In the genomic region with DNA sequence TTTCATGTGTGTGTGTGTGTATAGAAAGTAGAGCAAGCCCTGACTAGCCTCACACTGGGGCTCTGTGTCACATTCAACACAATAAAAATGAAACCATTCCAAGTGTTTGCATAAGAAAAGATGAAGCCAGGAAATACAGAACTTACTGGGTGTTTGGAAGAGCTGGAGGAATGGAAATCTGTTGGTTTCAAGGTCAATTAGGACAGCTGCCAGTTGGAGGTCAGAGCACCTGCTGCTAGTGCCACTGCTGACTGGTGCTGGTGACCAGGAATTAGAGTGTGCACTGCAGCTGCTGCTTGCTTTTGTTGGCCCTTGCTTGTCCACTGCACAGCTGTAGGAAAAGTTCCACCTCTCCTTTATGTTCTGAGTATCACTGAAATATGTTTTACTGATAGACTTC, we compare ENCODE assay signal across 18 mouse cellular contexts.
DNase-seq lines count a peak whose midpoint lies in the region; ATAC-seq and TF ChIP-seq lines count a peak whose summit lies in the region.
"Had no signal": no experiment of that assay in that cellular context is flagged by ENCODE, and none has a peak within 500 bp of the region (broad histone marks: within the 10 kb centered on the region; RNA-seq: fewer than 3 reads in every experiment).

No protein-coding gene starts in this region.

- H3K4me2 ChIP-seq in embryonic facial prominence, embryonic 14.5 days (ENCODE audit: low read depth, low read length): no peak overlapping the region
- H3K4me2 ChIP-seq in myocyte (ENCODE audit: low read depth): peak overlapping the region; percentile 1
- H3K4me2 ChIP-seq: embryonic facial prominence, embryonic 15.5 days; liver, embryonic 11.5 days; lung, embryonic 15.5 days; stomach, embryonic 15.5 days had no signal

- H3K9ac ChIP-seq in embryonic facial prominence, embryonic 14.5 days (ENCODE audit: low read depth, low read length): no peak overlapping the region
- H3K9ac ChIP-seq: embryonic facial prominence, embryonic 15.5 days; lung, embryonic 15.5 days; stomach, embryonic 15.5 days had no signal

- H3ac ChIP-seq in myocyte (ENCODE audit: control insufficient read depth, insufficient read length): no peak overlapping the region

- H3K27ac ChIP-seq in embryonic facial prominence, embryonic 14.5 days (replicated peaks; ENCODE audit: low read depth, low read length): no peak overlapping the region
- no peak overlapping the region for H3K27ac ChIP-seq in embryonic facial prominence, embryonic 10.5 days (replicated peaks)
- no peak overlapping the region for H3K27ac ChIP-seq in kidney, adult 2 months (ENCODE audit: insufficient read depth, low read depth, low read length)
- H3K27ac ChIP-seq: embryonic facial prominence, embryonic 15.5 days; forebrain, embryonic 10.5 days; layer of hippocampus, adult 2 months; lung, embryonic 15.5 days had no signal

- TF ChIP-seq CTCF in kidney, adult 2 months (conservative IDR thresholded peaks at IDR 0.05; ENCODE audit: insufficient read depth, insufficient read length, low read depth, low read length): no peak

- no peak overlapping the region for H3K4me3 ChIP-seq in embryonic facial prominence, embryonic 14.5 days (ENCODE audit: low read depth, low read length)
- no peak overlapping the region for H3K4me3 ChIP-seq in embryonic facial prominence, embryonic 10.5 days
- H3K4me3 ChIP-seq in kidney, adult 2 months (ENCODE audit: insufficient read depth, low read depth, low read length): no peak overlapping the region
- no peak overlapping the region for H3K4me3 ChIP-seq in myocyte
- H3K4me3 ChIP-seq: embryonic facial prominence, embryonic 15.5 days; forebrain, embryonic 10.5 days; layer of hippocampus, adult 2 months; lung, embryonic 15.5 days; stomach, embryonic 15.5 days had no signal

- TF ChIP-seq POLR2A in kidney, adult 2 months (IDR thresholded peaks at IDR 0.05; ENCODE audit: low read depth, low read length): no peak
- TF ChIP-seq POLR2A in myocyte (IDR thresholded peaks at IDR 0.05; ENCODE audit: insufficient read length, low read depth): no peak

- no peak for ATAC-seq in embryonic facial prominence, embryonic 14.5 days (ENCODE audit: low read depth)
- ATAC-seq: CD4-positive, CD25-positive, alpha-beta regulatory T cell, adult 4 months had no signal

- H3K79me2 ChIP-seq in myocyte (ENCODE audit: control insufficient read depth, insufficient read depth): no peaks in the 10 kb centered on the region

- DNase-seq in embryonic facial prominence, embryonic 14.5 days (ENCODE audit: low spot score): peak; percentile 54
- DNase-seq in embryonic facial prominence, embryonic 10.5 days (ENCODE audit: low spot score): no peak
- peak; percentile 22 for DNase-seq in kidney, adult 2 months
- no peak for DNase-seq in kidney, postnatal 4 days
- peak; percentile 48 for DNase-seq in ZHBTc4 (ENCODE audit: low read depth, low spot score)
- no peak for DNase-seq in adrenal gland, adult 18-20 months (ENCODE audit: low spot score in 2 of 2)
- no peak for DNase-seq in gastrocnemius, adult 8-10 months (ENCODE audit: low spot score in 2 of 2)
- DNase-seq: cerebellum, adult 9-11 months; midbrain, embryonic 14.5 days; thymus, postnatal 14 days had no signal

- no peaks in the 10 kb centered on the region for H3K36me3 ChIP-seq in embryonic facial prominence, embryonic 14.5 days (ENCODE audit: control insufficient read depth, insufficient read depth, low read length)
- no peaks in the 10 kb centered on the region for H3K36me3 ChIP-seq in embryonic facial prominence, embryonic 10.5 days (replicated peaks)
- H3K36me3 ChIP-seq in kidney, adult 2 months (ENCODE audit: control insufficient read depth, insufficient read depth, low read length): no peaks in the 10 kb centered on the region
- H3K36me3 ChIP-seq in myocyte (ENCODE audit: control insufficient read depth, insufficient read depth): no peaks in the 10 kb centered on the region
- H3K36me3 ChIP-seq: embryonic facial prominence, embryonic 15.5 days; forebrain, embryonic 10.5 days; lung, embryonic 15.5 days; stomach, embryonic 15.5 days had no signal

- no peaks in the 10 kb centered on the region for H3K27me3 ChIP-seq in embryonic facial prominence, embryonic 14.5 days (replicated peaks; ENCODE audit: control insufficient read depth, insufficient read depth, low read length)
- no peaks in the 10 kb centered on the region for H3K27me3 ChIP-seq in embryonic facial prominence, embryonic 10.5 days (replicated peaks; ENCODE audit: low read depth, poor library complexity, severe bottlenecking)
- no peaks in the 10 kb centered on the region for H3K27me3 ChIP-seq in kidney, adult 2 months (replicated peaks; ENCODE audit: control insufficient read depth, insufficient read depth, low read length)
- no peaks in the 10 kb centered on the region for H3K27me3 ChIP-seq in myocyte (ENCODE audit: control insufficient read depth, insufficient read depth, insufficient read length)
- H3K27me3 ChIP-seq: embryonic facial prominence, embryonic 15.5 days; lung, embryonic 15.5 days; stomach, embryonic 15.5 days had no signal

- H3K9me3 ChIP-seq in embryonic facial prominence, embryonic 14.5 days (ENCODE audit: control insufficient read depth, low read length): 0 out of 2 replicates have a peak, but pooled peaks cover 8% of the 10 kb centered on the region
- H3K9me3 ChIP-seq in embryonic facial prominence, embryonic 10.5 days: peaks cover 4% of the 10 kb centered on the region; the same call in 1 of the 2 replicates
- H3K9me3 ChIP-seq: embryonic facial prominence, embryonic 15.5 days; lung, embryonic 15.5 days; stomach, embryonic 15.5 days had no signal

- H3K4me1 ChIP-seq in embryonic facial prominence, embryonic 14.5 days (ENCODE audit: control insufficient read depth, insufficient read depth, low read length): 0 out of 2 replicates have a peak, but pooled peaks cover 4% of the 10 kb centered on the region
- peaks cover 2% of the 10 kb centered on the region for H3K4me1 ChIP-seq in embryonic facial prominence, embryonic 10.5 days
- peaks cover 6% of the 10 kb centered on the region for H3K4me1 ChIP-seq in kidney, adult 2 months (ENCODE audit: control insufficient read depth, insufficient read depth, low read length)

TF ChIP-seq in myocyte, 11 proteins besides CTCF, POLR2A, EP300 and RAD21:
- TF ChIP-seq MYOG (IDR thresholded peaks at IDR 0.05; ENCODE audit: control insufficient read depth in 1 of 3, insufficient read depth in 1 of 3, insufficient read length in 2 of 3, low read depth in 2 of 3) (peak; percentile 98 to 100 (median 99)), MYOD1 (IDR thresholded peaks at IDR 0.05; ENCODE audit: control insufficient read depth in 1 of 3, insufficient read length in 2 of 3, low read depth in 2 of 3) (peak; percentile 89 to 99 (median 98)), TCF12 (IDR thresholded peaks at IDR 0.05; ENCODE audit: insufficient read depth, poor library complexity, severe bottlenecking) (peak; percentile 96), USF1 (IDR thresholded peaks at IDR 0.05; ENCODE audit: low read depth) (no peak), TCF3 (IDR thresholded peaks at IDR 0.05; ENCODE audit: insufficient read length, low read depth) (peak; percentile 98), CEBPB (IDR thresholded peaks at IDR 0.05; ENCODE audit: insufficient read depth, poor library complexity, severe bottlenecking) (no peak), MAX (IDR thresholded peaks at IDR 0.05; ENCODE audit: low read depth) (no peak), SRF (IDR thresholded peaks at IDR 0.05; ENCODE audit: control insufficient read depth, insufficient read length, low read depth) (no peak), POLR2AphosphoS2 (IDR thresholded peaks at IDR 0.05; ENCODE audit: insufficient read length, low read depth) (no peak)

Comparison
In these comparisons a context has a peak if more than half of its experiments do, and no peak if none do; other contexts are left out.
1. DNase-seq: peak in embryonic facial prominence, embryonic 14.5 days (single experiment), kidney, adult 2 months (single experiment) and ZHBTc4 (single experiment); none in embryonic facial prominence, embryonic 10.5 days (single experiment), kidney, postnatal 4 days (0 of 2), adrenal gland, adult 18-20 months (0 of 2) and gastrocnemius, adult 8-10 months (0 of 2).